Mouse (Mus musculus) neural tube, embryonic 14.5 days (tissue): ENCODE results near the gene Ier5l. TPM values are rescaled to one million over a fixed set of nuclear protein-coding genes. Genes with fewer than 3 reads are reported as not detected.

Experiments used
- ATAC-seq: fragments of 200-750 bp; cut with Nextera tagmentation; 2 replicates; pipeline ENCODE4 v1.8.0; 2017; ENCODE audit warnings: low read depth, mild to moderate bottlenecking, moderate TSS enrichment, moderate library complexity
- H3K27ac ChIP-seq: fragments of 300-500 bp; sonication (generic); 2 replicates; pipeline ENCODE4 v1.5.1; 2014; ENCODE audit warnings: low read depth, mild to moderate bottlenecking, control low read depth, low read length, moderate library complexity, mixed read lengths
- H3K27me3 ChIP-seq: fragments of 300-500 bp; sonication (generic); 2 replicates; pipeline ENCODE4 v1.6.1; 2014; ENCODE audit warnings: low read length; ENCODE audit not compliant: control insufficient read depth, insufficient read depth
- H3K36me3 ChIP-seq: fragments of 300-500 bp; sonication (generic); 2 replicates; pipeline ENCODE4 v1.6.1; 2014; ENCODE audit warnings: low read length, mixed read lengths; ENCODE audit not compliant: control insufficient read depth, insufficient read depth
- H3K4me1 ChIP-seq: fragments of 300-500 bp; sonication (generic); 2 replicates; pipeline ENCODE4 v1.6.1; 2014; ENCODE audit warnings: low read length; ENCODE audit not compliant: control insufficient read depth, insufficient read depth
- H3K4me2 ChIP-seq: fragments of 300-500 bp; sonication (generic); 2 replicates; pipeline ENCODE4 v1.6.1; 2014; ENCODE audit warnings: mild to moderate bottlenecking, low read depth, low read length, control low read depth
- H3K4me3 ChIP-seq: fragments of 300-500 bp; sonication (generic); 2 replicates; pipeline ENCODE4 v1.5.1; 2014; ENCODE audit warnings: low read depth, low read length, control low read depth, mixed read lengths
- H3K9ac ChIP-seq: fragments of 300-500 bp; sonication (generic); replicated peaks from 2 replicates; pipeline ENCODE4 v1.6.1; 2014; ENCODE audit warnings: low read depth, mild to moderate bottlenecking, control low read depth, low read length, mixed read lengths
- H3K9me3 ChIP-seq: fragments of 300-500 bp; sonication (generic); 2 replicates; pipeline ENCODE4 v1.6.1; 2016; ENCODE audit warnings: low read length; ENCODE audit not compliant: control insufficient read depth
- WGBS: fragments of 180-500 bp; shearing (Covaris S2); extraction: QIAGEN DNeasy Blood & Tissue Kit; methylation state at CpG from one replicate; pipeline ENCODE4 v1.1.7; 2014; 5-methylcytosine and 5-hydroxymethylcytosine counted together
- polyA plus RNA-seq: library from polyadenylated mRNA; unstranded; fragments of >200 nt; fragmentation: Nextera tagmentation; extraction: Ambion mirVana; gene quantifications from 2 replicates; pipeline ENCODE4 v1.2.1, GENCODE M21; 2014

Ier5l gene
- polyA plus RNA-seq, 1 experiment from 2014 or later, result 2.6 TPM

DNA sequence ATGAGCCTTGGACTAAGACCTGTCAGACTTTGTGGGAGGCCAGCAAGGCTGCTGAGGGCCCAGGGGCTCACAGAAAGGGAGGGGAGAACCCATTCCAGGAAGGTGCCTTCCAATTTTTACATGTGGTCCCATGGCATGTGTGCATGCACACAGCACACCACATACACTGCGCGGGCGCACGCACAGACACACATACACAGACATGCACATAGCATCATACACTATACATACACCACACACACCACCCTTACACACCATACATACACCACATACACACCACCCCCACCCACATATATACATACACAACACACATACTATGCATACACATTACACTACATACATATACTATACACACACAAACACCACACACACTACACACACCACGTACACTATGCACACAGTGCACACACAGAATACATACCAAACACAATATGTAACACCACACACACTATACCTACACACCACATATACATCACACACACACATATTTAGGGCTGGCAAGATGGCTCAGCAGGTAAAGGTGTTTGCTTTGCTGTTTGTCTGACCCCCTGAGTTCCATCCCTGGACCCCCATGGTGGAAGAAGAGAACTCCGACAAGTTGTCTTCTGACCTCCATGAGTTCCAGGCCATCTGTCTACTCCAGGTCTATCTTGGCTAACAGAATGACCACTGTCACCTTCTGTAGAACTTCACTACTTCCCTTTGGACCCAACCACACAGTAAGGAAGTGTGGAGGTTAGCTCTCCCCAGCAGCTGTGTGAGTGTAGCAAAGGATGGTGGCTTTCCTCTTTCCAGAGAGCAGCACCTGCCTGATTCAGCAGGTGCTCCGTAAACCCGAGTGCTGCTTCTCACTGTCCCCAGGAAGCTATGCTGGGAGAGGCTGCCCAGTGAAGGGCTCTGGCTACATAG lies 21.2 kb upstream of the Ier5l start:
- 80% methylated on average over 8 of the region's 8 CpGs for WGBS
- no peak overlapping the region for H3K9ac ChIP-seq
- H3K36me3 ChIP-seq, result no peaks in the 10 kb centered on the region
- H3K27ac ChIP-seq, result no peak overlapping the region
- H3K4me2 ChIP-seq, result peak overlapping the region; percentile 60; the same call in 1 of the 2 replicates
- no peaks in the 10 kb centered on the region for H3K4me1 ChIP-seq
- no peaks in the 10 kb centered on the region for H3K27me3 ChIP-seq
- H3K4me3 ChIP-seq, result no peak overlapping the region
- peak; percentile 48 for ATAC-seq
- no peaks in the 10 kb centered on the region for H3K9me3 ChIP-seq

DNA sequence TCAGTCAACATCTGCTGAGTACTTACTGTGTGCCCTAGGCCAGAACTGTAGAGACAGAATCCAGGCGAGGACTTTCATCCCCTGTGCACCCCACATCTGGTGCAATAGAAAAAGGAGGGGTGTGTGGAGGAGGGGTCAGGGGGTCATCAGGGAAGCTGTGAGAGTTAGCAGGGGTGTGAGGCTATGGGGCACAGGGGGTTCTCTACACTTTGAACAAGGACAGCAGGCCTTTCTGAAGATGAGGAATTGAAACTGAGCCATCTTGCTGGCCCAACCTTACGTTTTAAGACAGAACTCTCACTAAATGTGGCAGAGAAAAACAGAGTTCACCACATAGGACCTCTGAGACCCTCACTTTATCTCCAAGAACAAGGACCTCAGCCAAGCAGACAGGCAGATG lies 16.4 kb upstream of the Ier5l start:
- H3K4me3 ChIP-seq, result no peak overlapping the region
- H3K27me3 ChIP-seq, result no peaks in the 10 kb centered on the region
- no peak overlapping the region for H3K4me2 ChIP-seq
- WGBS, result 78% methylated on average over 2 of the region's 2 CpGs
- ATAC-seq, result no peak
- no peaks in the 10 kb centered on the region for H3K9me3 ChIP-seq
- no peak overlapping the region for H3K9ac ChIP-seq
- H3K36me3 ChIP-seq, result no peaks in the 10 kb centered on the region
- no peaks in the 10 kb centered on the region for H3K4me1 ChIP-seq
- no peak overlapping the region for H3K27ac ChIP-seq

- WGBS, result 47% methylated on average over 7 of the region's 7 CpGs
- ATAC-seq, result no peak
- no peaks in the 10 kb centered on the region for H3K9me3 ChIP-seq
These were observed 13.6 kb upstream of the Ier5l start for GRCm38 (mm10) chr2:30487597-30487996.

DNA sequence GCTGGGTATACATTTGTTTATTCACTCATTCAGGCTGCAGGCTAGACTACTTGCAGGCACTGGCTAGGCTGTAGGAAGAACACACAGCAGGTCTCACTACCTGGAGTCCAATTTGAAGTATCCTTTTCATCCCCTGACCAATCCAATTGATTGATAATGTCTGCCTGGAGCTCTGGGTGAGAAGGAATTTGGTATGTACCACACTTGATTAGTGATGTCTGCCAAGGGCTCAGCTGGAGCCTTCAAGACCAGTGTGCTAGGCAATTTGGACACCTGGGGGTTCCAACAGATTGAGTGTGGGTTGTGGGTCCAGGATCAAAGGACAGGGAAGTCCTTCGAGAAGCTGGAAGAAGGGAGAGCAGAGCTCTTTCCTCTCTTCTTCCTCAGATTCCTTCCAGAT lies 4.5 kb upstream of the Ier5l start:
- no peak overlapping the region for H3K4me3 ChIP-seq
- H3K9me3 ChIP-seq, result no peaks in the 10 kb centered on the region
- ATAC-seq, result no peak
- H3K27me3 ChIP-seq, result no peaks in the 10 kb centered on the region
- H3K36me3 ChIP-seq, result no peaks in the 10 kb centered on the region
- no peak overlapping the region for H3K4me2 ChIP-seq
- no peak overlapping the region for H3K9ac ChIP-seq
- H3K27ac ChIP-seq, result no peak overlapping the region
- H3K4me1 ChIP-seq, result peaks cover 3% of the 10 kb centered on the region; the same call in 1 of the 2 replicates
- 74% methylated on average over 1 of the region's 1 CpGs for WGBS

More at GRCm38 (mm10) chr2:30487597-30487996, 13.6 kb upstream of the Ier5l start:
- Histone ChIP-seq H3K4me3 (no peak overlapping the region), H3K9ac (no peak overlapping the region), H3K27me3 (no peaks in the 10 kb centered on the region), H3K4me2 (no peak overlapping the region), H3K4me1 (no peaks in the 10 kb centered on the region), H3K36me3 (no peaks in the 10 kb centered on the region), H3K27ac (no peak overlapping the region)

DNA sequence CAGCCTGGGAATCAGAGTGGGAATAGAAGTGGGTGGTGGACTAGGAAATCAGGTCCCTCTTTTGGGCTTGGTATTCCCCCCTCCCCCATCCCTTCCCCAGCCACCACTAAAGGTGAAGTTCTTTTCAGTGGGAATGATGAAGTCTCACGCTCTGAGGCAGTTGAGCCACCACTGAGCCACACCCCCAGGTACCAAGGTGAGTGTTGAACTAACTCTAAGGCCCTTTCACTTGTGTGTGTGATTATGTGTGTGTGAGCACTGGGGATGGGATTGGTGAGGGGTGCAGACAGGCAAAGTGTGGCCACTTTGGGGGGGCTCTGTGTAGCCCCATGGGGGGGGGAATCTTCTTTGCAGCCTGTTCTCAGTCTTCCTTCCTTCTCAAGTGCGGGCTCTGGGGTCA lies 2.2 kb upstream of the Ier5l start:
- H3K27ac ChIP-seq, result no peak overlapping the region
- ATAC-seq, result no peak
- peaks cover 4% of the 10 kb centered on the region; the same call in 1 of the 2 replicates for H3K4me1 ChIP-seq
- no peak overlapping the region for H3K4me3 ChIP-seq
- H3K36me3 ChIP-seq, result no peaks in the 10 kb centered on the region
- H3K4me2 ChIP-seq, result no peak overlapping the region
- no peaks in the 10 kb centered on the region for H3K9me3 ChIP-seq
- no peak overlapping the region for H3K9ac ChIP-seq
- no peaks in the 10 kb centered on the region for H3K27me3 ChIP-seq
- 75% methylated on average over 2 of the region's 2 CpGs for WGBS

- H3K9ac ChIP-seq, result no peak overlapping the region
- no peaks in the 10 kb centered on the region for H3K9me3 ChIP-seq
- H3K27ac ChIP-seq, result no peak overlapping the region
- H3K4me1 ChIP-seq, result peaks cover 8% of the 10 kb centered on the region; the same call in 1 of the 2 replicates
- ATAC-seq, result no peak
- no peaks in the 10 kb centered on the region for H3K36me3 ChIP-seq
- WGBS, result 82% methylated on average over 7 of the region's 7 CpGs
- H3K27me3 ChIP-seq, result no peaks in the 10 kb centered on the region
- no peak overlapping the region for H3K4me2 ChIP-seq
- no peak overlapping the region for H3K4me3 ChIP-seq
These were observed 1.4 kb upstream of the Ier5l start for GRCm38 (mm10) chr2:30475457-30475856.

GRCm38 (mm10) chr2:30474776-30475175 lies 757 bp upstream of the Ier5l start:
- H3K4me1 ChIP-seq, result peaks cover 8% of the 10 kb centered on the region; the same call in 1 of the 2 replicates
- no peaks in the 10 kb centered on the region for H3K9me3 ChIP-seq
- peak overlapping the region; percentile 92 for H3K4me2 ChIP-seq
- no peak overlapping the region for H3K9ac ChIP-seq
- H3K27ac ChIP-seq, result no peak overlapping the region
- WGBS, result 26% methylated on average over 4 of the region's 4 CpGs
- H3K36me3 ChIP-seq, result no peaks in the 10 kb centered on the region
- ATAC-seq, result no peak
- H3K4me3 ChIP-seq, result peak overlapping the region; percentile 82
- no peaks in the 10 kb centered on the region for H3K27me3 ChIP-seq

- Histone ChIP-seq H3K27ac (peak overlapping the region; percentile 75), H3K36me3 (no peaks in the 10 kb centered on the region), H3K27me3 (no peaks in the 10 kb centered on the region), H3K9ac (peak overlapping the region; percentile 90), H3K4me3 (peak overlapping the region; percentile 82), H3K4me1 (peaks cover 8% of the 10 kb centered on the region; the same call in 1 of the 2 replicates), H3K4me2 (peak overlapping the region; percentile 92), H3K9me3 (no peaks in the 10 kb centered on the region)
- peak; percentile 41 for ATAC-seq
- 0% methylated on average over 59 of the region's 80 CpGs for WGBS
These were observed 488 bp downstream of the Ier5l start for GRCm38 (mm10) chr2:30473431-30474031.
